Mouse (Mus musculus): ENCODE results near the gene Dock10. TPM values are rescaled to one million over a fixed set of nuclear protein-coding genes. Genes with fewer than 3 reads are reported as not detected.

Gene Dock10
- polyA plus RNA-seq (2012), result 12.3 and 15.2 TPM in 2 replicates

GRCm38 (mm10) chr1:80757977-80758797 lies at the start of gene Dock10:
Gene Dock10, minus strand, starts transcription at chr1:80758527.

GRCm38 (mm10) chr1:80461348-80461747 lies 297.0 kb downstream of the Dock10 start, which contains the start of gene Gm45261:
Gene Gm45261, minus strand, starts transcription at chr1:80461448.

